Mouse (Mus musculus) spleen, embryonic (tissue): ENCODE measurements at regions not wholly inside any gene's neighbourhood (a gene's known extent, or its start where the extent isn't known, plus 50 kb on each side); places are given as distances from the start of the nearest gene placed in this dataset.

Source experiments
- CTCF ChIA-PET: fragments of 350-600 bp; sonication (Branson Sonifier 250); formaldehyde crosslinking; loops from one replicate; lab custom pipeline; 2022; lab: Charles Lee

DNA sequence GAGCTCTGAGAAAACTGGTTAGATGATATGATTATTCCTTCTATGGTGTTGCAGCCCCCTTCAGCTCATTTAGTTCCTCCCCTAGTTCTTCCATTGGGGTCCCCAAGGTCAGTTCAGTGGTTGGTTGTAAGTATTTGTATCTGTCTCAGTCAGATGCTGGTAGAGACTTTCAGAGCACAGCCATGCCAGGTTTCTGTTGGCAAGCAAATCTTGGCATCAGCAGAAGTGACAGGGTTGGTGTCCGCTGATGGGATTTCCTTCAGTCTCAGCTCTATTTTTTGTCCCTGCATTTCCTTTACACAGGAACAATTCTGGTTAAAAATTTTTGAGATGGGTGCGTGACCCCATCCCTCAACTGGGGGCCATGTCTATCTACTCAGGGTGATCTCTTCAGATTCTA is 55.3 kb upstream of the Spaca1 start:
- CTCF ChIA-PET = no interaction called here

DNA sequence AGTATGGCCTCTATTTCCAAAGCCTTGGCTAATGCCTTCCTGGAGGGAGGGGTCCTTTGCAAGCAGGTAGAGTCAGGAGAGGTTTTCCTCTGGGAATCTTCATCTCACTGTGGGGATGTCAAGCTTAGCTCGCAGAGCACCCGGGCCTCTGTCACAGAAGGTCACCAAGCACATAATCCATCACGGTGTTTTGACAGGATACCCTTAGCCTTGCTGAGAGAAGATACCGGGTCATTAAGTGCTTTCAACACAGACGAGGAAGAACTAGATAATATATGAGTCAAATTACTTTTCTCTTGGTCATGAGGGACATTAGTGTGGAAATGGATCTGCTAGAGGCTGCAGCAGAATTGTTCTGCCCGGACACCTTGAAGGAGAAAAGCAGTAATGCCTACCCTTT is 64.3 kb upstream of the Spaca1 start:
- CTCF ChIA-PET = no interaction called here

DNA sequence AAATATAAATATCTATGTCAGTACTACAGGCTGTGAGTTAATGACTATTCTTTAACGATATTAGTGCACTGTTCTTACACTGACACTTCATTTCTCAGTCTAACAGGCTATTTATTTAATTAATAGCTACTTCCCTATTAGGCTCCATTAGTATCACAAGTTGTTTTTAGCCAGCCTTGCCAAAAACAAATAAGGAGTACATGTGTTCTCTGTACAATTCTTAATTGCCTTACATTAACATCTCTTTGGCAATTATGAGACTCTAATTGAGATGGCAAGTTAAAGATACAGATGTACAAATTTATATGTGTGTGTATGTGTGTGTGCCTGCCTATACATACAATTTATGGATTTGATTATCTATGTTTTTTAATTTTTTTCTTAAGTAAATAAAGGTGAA is 67.1 kb upstream of the Spaca1 start:
- CTCF ChIA-PET = no interaction called here

DNA sequence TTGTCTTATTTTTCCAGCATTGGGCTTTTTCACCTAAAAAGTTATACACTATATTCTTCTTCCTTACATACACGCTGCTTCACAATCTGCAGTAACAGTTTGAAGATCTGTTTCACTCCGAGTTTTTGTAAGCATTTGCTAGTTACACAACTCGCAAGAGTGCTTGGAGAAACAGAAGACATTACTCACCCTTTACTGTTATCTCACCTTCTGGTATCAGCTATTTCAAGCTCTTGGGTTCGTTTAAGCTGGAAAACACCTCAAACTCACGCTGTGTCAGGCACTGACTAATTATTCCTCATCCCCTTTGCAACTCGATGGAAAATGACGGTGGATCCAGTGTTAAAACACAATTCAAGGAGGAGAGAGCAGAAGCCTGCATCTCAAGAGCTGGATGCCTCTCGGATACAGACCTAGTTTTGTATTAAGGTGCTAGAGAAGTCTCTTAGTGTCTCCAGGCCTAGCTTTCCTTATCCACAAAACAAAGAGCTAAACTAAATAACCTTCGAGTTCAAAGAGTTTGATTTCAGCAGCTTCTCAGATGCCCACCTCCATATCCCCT is 73.0 kb upstream of the Spaca1 start:
- CTCF ChIA-PET = no interaction called here

DNA sequence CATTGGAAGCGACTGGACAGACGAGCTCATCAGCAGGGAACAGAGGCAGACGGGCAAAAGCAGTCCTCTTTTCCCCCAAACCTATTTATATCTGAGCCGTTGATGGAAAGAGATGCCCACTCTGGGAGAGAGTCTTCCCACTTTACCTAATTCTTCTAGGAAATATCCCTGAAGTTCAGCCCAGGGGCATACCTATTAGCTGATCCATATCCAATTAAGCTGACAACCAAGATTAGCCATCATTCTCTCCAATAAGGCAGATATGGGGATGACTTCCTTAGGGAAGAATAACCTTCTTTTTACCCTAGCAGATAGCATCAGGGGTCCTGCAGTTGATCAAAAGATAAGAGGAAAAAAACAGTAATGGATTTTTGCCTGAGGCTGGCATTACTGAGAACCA is 78.2 kb upstream of the Spaca1 start:
- CTCF ChIA-PET = no interaction called here

DNA sequence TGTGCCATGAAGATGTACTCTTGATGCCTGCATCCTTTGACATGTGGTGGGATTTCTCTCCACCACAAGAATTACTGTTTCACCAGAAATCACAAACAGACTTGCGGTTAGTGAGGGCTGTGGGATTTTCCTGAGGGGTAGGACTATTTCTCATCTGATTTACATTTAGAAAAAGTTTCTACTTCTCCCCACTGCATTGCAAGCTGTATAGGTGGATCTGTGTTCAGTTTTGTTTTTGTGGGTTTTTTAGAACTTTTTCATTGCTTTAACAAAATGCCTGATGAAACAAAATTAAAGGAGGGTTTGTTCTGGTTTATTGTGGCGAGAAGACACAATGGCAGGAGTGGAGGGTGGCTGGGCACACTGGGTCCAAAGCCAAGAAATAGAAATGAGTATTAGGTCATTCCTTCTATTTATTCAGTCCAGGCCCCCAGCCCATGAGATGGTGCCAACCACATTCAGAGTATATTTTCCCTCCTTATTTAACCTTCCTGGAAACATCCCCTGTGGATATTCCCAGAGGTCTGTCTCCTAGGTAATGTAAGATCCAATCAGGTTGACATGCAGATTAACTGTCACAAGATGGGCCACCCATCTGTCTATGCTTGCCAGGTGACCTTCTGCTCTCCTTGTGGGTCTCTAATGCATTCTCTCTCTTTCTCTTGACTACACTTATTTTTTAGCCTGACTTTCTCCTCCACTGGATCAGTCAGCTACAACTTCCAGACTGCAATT is 96.3 kb upstream of the Spaca1 start:
- CTCF ChIA-PET = no interaction called here

DNA sequence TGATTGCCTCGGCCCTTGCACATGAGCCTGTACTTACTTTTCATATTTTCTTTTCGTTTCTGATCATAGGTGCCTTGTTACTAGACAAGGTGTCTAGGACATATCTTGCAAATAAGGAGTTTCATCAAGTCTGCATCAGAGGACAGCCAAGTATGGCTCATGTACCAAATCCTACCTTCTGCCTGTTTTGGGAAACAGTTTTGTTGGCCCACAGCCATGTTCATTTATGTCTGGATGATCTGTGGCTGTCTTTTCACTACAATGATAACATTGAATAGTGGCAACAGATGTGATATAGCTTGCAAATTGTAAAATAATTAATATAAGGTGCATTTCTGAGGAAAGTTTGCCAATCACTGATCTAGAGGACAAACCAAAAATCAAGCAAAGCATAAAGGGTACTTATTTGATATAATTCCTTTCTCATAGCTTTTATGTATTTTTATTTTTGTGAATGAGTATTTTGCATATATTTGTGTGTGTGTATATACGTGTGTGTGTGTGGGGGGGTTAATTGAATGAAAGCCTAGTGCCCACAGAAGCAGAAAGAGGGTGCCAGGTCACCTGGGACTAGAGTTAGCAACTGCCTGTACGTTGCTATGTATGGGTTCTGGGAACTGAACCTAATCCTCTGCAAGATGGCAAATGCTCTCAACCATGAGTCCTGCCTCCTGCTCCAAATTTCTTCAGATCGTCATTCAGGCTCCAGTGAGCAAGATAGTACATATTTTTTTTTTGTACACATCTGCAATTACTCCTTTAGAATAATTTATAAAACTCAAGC is 99.2 kb upstream of the Spaca1 start:
- CTCF ChIA-PET = no interaction called here

DNA sequence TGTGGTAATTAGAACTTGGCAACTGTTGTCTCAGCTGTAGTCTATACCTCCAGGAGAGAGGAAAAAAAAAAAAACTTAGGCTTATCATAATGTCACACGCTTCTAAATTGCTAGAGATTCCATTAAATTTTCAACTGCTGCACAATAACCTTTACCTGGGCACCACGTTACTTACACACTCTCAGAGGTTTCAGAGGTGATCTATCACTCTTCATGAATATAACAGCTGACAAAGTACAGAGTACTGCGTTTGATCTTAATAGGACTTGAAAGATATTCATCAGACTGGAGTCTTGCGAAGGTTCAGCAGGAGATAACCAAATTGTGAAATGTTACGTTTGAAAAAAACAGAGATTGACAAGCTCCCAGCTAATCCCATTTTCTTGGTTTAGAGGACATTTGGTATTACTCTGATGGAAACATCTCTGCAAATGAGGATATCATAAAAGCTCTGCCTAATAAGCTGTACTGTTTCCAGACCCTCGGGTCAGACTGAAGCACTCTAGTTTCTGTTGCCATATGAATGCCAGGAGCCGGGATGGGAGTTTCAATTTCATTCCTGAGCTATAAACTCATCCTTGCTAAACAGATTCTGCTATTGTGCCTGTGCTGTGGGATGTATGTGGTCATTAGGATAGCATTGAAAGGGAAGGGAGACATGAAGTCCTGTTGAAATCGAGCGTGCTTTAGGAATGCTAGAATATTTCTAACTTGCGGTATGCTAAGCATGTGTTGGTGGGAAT is 101.8 kb upstream of the Spaca1 start:
- CTCF ChIA-PET = no interaction called here

DNA sequence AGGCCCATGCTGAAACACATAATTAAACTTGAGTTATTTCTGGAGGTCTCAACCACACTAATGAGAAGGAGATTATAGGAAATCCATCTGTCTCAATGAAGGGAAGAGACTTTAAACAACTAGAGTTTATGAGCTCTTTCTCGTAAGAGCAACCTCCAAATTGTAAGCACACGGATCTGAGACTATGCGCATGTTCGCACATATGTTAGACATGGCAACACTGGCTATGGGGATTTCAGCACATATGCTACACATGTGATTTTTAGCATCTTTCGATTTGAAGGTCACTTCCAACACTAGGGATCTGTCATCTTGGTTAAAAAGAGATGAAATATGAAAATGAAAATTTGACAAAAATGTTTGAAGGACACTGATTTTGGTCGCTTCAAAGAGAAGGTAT is 105.5 kb upstream of the Spaca1 start:
- CTCF ChIA-PET = no interaction called here

DNA sequence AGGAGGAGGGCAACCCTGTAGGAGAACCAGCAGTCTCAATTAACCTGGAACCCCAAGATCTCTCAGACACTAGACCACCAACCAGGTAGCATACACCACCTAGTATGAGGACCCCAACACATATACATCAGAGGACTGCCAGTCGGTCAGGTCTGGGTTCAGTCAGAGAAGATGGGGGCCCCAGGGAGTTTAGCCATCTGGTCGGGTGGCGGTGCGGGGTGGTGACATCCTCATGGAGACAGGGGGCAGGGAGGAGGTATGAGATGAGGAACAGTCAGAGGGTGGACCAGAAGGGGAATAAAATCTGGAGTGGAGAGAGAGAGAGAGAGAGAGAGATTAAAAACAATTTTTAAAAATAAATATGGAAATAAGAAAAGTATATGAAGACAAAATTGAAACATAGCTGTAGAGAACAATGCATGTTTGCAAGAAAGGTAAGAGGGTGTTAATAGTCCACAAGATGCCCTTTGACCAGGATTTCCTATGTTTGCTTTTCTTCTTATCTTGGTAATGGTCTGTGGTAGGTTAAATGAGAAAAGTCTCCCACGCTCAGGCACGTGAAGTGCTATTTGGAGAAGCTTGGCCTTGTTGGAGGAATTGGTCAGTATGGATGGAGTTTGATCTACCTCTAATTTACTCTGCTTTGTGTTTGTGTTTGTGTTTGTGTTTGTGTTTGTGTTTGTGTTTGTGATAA is 108.0 kb upstream of the Spaca1 start:
- CTCF ChIA-PET = no interaction called here

DNA sequence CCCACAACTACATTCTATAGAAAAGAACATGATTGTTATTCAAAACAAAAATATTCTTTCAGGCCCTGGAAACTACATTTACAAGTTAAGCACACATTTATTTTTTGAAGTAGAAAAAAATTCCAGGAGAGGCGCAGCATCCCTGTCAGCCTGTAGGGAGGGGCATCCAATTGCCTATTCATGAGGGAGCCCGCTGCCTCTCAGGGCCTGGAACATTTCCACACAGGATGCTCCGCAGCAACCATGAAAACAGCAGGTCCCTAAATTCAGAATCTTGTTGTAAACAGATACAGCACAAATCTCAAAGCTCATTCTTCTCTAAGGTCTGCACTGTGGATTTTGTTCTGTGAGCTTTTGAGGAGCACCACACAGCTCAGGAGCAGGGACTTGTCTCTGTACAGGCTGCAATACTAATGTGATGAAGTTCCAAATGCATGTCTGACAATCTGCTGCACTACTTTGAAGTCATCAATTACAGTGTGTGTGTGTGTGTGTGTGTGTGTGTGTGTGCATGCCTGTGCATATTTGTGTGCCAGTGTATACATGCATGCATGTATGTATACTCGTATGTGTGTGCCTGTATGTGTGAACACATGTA is 121.4 kb upstream of the Spaca1 start:
- CTCF ChIA-PET = no interaction called here

DNA sequence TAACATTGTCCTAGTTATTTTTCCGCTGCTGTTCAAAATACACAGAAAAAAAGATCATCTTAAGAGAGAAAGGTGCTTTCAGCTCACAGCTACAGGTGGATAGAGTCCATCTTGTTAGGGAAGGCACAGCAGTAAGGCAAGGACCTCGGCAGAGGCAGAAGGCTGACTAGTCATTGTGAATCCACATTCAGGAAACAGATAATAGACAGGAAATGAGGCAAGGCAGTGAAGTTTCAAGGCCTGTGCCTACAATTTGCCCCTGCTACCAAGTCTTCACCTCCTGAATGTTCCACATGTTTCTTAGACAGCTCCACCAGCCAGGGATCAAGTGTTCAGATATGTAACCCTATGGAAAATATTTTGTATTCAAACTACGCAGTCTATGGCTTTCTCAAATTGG is 122.0 kb upstream of the Spaca1 start:
- CTCF ChIA-PET = no interaction called here

DNA sequence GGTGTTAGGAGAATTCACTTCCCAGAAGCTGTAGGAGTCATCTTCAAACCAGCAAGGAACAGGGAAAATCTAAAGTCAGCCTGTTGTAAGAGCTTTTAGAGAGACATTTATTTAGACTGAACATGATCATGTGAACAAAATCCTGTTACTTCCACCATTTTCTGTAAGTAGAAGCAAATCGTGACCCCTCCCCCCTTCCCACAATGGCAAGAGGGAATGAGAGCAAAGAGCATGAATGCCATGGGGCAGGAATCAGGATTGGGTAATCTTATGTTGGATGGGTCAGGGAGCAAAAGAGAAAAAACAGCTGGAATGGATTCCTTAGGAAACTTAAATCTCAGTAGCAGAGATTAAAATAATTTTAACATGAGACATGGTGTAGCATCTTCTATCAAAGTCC is 127.4 kb upstream of the Spaca1 start:
- CTCF ChIA-PET = no interaction called here

DNA sequence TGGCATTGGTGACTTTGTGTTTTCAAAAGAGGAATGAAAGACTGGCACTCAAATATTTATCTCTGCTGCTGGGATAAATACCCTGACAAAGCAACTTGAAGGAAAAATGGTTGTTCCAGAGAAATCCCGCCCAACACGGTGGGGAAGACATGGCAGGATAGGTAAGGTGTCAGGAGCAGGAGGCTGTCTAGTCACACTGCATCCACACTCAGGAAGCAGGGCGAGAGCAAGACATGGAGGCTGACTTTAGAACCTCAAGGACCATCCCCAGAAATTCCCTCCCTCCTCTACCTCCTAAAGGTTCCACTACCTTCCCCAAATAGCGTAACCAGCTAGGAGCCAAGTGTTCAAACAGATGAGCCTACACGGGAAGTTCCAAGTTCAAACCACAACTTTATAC is 136.5 kb upstream of the Spaca1 start:
- CTCF ChIA-PET = no interaction called here

DNA sequence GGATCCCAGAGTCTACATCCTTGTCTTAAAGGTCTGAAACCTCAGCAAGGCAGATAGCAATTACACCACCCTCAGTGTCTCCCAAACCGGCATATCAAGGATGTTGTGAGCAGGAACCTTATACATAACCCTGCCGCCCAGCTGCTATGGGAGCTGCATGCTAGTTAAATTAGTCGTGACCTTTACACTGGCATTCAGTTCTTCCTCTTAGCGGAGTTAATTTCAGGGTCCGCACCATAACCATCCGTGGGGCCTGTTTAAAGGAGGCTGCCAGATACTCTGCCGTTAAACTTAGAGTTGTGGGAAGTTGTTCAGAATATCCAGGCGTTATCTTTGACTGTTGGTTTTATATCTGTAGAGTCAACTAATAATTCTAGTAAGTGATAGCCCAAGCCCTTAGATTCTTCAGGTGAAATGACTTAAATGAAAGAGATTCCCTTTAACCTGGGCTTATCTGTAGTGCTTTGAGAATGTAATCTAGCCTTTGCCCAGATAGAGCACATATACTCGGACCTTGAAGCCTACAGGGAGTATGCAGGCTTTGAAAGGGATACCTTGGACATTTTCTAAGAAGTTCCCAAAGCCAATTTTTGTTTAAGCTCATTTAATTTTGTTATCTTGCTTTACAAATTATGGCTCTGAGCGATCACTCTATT is 153.3 kb upstream of the Spaca1 start:
- CTCF ChIA-PET = no interaction called here

DNA sequence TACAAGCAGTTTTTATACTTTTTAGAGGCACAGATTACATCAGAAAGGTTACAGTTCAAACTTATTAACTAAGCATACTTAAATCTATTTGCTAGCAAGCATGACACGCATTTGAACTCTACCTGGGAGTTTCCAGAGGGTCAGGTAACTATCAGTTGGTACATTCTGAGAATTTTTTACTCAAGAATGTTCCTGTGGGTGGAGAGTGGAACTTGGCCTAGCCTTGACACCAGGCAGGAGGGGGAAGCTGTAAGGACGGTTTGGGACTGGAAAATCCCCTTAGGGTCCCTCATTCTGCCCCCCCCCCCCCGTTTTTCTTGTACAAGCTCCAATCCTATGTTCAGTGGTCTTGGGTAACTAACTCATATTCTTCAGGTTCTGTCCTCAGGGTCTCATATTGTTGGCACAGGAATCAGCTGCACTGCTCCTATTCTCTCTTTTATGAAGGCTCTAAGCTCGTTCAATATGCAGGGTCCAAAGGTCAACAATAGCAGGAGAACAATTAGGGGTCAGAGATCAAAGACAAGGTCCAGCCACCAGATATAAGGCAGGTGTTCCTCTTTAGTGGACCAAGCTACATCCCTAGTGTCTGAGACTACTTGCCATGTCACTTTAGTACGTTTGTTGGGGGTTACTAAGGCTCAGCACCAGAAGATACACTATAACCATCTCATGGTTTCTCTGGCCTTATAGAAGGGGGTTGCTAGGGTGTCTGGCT is 159.3 kb upstream of the Spaca1 start:
- CTCF ChIA-PET = no interaction called here

DNA sequence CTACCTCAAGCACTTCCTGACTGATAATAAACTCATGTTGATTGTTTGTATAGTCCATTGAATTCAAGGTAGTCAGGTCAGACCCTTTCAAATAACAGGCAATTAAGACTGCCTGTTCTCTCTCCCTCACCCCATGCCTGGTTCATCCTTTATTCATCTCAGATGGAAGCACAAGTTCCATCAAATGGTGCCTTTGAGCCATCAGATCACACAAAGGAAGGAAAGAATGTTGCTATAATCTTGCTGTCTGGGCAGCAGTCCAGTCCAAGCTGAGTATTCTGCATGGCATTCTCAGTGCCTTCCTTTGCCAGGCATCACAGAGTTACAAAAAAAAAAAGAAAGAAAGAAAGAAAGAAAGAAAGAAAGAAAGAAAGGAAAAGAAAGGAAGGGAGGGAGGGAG is 163.7 kb upstream of the Spaca1 start:
- CTCF ChIA-PET = no interaction called here

DNA sequence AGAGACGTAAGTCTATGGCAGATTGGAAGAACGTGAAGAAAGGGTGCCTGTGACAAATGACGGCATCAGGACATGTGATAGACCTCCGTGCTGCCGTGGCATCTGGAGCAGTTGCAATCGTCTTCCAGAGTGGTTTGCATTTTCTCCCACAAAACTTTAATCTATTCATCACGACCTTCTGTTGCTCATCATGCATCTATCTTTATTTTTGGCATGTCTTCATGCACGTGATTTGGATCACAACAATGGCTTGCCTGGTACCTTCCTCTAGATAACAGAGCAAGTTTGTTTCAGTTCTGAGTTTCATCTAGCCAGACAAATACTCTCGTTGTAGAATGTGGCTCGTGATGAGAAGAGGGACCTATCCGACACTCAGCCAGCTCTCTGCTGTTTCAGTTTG is 164.4 kb upstream of the Spaca1 start:
- CTCF ChIA-PET = no interaction called here

DNA sequence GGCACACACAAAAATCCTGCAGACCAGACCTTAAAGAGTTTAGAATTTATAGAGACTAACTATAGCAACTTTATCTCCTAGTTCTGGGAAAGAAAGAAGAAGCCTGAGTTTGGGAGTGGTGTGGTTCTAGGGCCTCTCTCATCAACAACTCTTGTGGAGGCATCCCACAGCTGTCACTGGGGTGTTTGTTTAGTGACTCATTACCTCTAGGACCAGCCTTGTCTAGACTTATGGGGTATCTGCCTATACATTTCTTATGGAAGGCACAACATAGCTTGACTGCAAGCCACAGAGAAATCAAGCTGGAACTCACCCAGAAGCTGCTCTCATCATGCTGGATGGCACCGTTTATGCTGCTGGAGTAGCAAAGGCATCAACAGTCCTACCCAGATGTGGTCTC is 171.9 kb upstream of the Spaca1 start:
- CTCF ChIA-PET = no interaction called here
